Mouse (Mus musculus) G1E (cell line): ENCODE data around the gene Capzb. TPM values are rescaled to one million over a fixed set of nuclear protein-coding genes. Genes with fewer than 3 reads are reported as not detected.

ENCODE experiments used
- ATAC-seq: 2 replicates; pipeline ENCODE4 v1.8.0; 2016; ENCODE audit warnings: mild to moderate bottlenecking; ENCODE audit not compliant: insufficient number of reproducible peaks, poor library complexity, low FRiP score, severe bottlenecking; ENCODE audit errors: extremely low read depth
- DNase-seq: peaks from one replicate; pipeline ENCODE4 v3.0.0; 2012; ENCODE audit warnings: low spot score
- H3K27me3 ChIP-seq: 2 replicates; pipeline ENCODE4 v1.6.1; 2012; ENCODE audit warnings: mild to moderate bottlenecking, low read length, inconsistent platforms; ENCODE audit not compliant: insufficient read depth
- H3K36me3 ChIP-seq: replicated peaks from 2 replicates; pipeline ENCODE3; 2012; ENCODE audit warnings: mild to moderate bottlenecking, inconsistent platforms
- H3K4me1 ChIP-seq: 2 replicates; pipeline ENCODE4 v1.6.1; 2012; ENCODE audit warnings: low read depth, low read length, inconsistent platforms, mixed read lengths; ENCODE audit not compliant: insufficient read depth
- H3K4me3 ChIP-seq: 2 replicates; pipeline ENCODE4 v1.5.1; 2012; ENCODE audit warnings: low read depth, mild to moderate bottlenecking, inconsistent platforms, low read length, moderate library complexity, mixed read lengths
- H3K9me3 ChIP-seq: replicated peaks from 2 replicates; pipeline ENCODE4 v1.6.1; 2012; ENCODE audit warnings: inconsistent platforms
- CTCF ChIP-seq: IDR thresholded peaks from 2 replicates; pipeline ENCODE4 v1.5.1; 2012; ENCODE audit warnings: low read depth, low read length, inconsistent platforms, mixed read lengths
- GATA1 ChIP-seq: IDR thresholded peaks from 2 replicates; pipeline ENCODE4 v1.6.1; 2012; ENCODE audit warnings: borderline replicate concordance, low read length, inconsistent platforms, mixed read lengths
- GATA2 ChIP-seq: IDR thresholded peaks from 2 replicates; pipeline ENCODE4 v1.6.1; 2012; ENCODE audit warnings: low read depth, low read length, inconsistent platforms, borderline replicate concordance
- POLR2AphosphoS5 ChIP-seq: IDR thresholded peaks from 2 replicates; pipeline ENCODE4 v1.6.1; 2012; ENCODE audit warnings: low read depth, low read length, inconsistent platforms; ENCODE audit not compliant: insufficient replicate concordance
- TAL1 ChIP-seq: conservative IDR thresholded peaks from 2 replicates; pipeline ENCODE4 v1.6.1; 2012; ENCODE audit warnings: low read depth, low read length, inconsistent platforms, mixed read lengths
- polyA plus RNA-seq: library from polyadenylated mRNA; stranded (reverse); fragments of >175 nt; gene quantifications from 2 replicates; pipeline ENCODE4 v1.2.3, GENCODE M21; 2012
- total RNA-seq, 2 experiments: library from RNA; stranded (forward) in 1 of 2; stranded (reverse) in 1 of 2; fragments of 200-1000 nt in 1 of 2; fragments of >200 nt in 1 of 2; fragmentation: Nextera tagmentation in 1 of 2; gene quantifications; 2 replicates each; pipeline ENCODE4 v1.2.3; 2014 to 2017

The Capzb gene
- total and polyA plus RNA-seq, 3 experiments: 91.8 to 310 (median 110) TPM

DNA sequence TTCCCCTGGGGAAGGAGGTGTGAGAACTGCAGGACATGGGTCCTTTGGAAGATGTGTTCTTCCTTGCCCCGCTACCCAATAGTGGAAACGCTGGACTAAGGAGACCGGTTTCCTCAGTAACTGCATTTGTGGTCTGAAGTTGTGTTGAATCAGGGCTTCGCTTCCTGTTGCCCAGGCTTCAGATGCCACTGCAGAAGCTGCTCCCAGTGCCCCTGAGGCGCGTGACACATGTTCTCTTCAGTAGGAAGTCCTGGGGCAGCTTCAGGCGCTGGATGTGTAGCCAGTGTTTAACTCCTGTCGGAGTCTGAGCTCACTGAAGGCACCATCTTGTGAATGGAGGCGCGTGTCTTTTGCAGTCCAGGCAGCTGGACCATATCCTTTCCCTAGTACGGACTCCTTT, 4.8 kb upstream of the Capzb start:
- no peak for ATAC-seq
- H3K4me1 ChIP-seq: peaks cover 18% of the 10 kb centered on the region

DNA sequence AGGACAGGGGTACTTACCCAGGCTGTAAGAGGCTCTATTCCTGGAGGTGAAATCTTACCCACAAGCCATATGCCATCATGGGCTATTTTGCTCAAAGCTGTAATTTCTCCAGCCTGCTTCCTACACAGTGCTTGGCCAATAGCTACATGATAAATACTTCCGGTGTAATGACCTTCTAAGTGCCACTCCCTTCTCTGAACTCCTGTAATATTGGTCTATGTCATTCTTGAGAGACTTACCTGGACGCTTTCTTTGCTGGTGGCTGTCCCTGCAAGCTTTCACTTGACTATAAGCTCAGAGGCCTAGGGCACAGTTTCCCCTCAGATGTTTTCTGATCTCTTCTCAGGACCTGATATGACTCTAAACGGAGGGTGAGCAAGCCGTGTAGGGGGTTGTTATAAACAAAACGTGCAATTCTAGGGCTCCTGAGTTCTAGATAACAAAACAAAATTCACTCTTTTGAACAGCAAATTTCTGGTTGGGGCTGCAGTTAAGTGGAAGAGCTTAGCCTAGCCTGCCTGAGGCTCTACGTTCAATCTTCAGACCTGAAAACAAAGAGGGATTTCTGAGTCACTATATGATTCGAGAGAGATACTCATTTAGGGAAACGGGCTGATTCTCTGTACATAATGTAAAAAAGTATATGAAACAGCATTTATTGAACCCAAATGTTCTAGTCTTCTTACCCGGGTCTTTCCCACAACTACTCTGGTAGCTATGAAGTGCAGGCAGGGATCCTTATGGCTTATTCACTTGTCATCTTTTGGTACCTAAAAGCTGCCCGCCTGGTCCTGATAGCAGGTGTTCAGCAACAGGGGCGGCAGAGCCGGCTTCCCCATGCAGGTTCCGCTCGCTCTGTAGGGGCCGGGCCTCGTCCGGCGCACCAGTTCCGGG, 847 bp upstream of the Capzb start:
- peak overlapping the region; percentile 87 for H3K4me3 ChIP-seq
- no peaks in the 10 kb centered on the region for H3K27me3 ChIP-seq
- H3K36me3 ChIP-seq: peaks cover 51% of the 10 kb centered on the region
- H3K9me3 ChIP-seq: no peaks in the 10 kb centered on the region
- TF ChIP-seq CTCF (no peak), GATA1 (no peak), TAL1 (no peak), POLR2AphosphoS5 (no peak), GATA2 (no peak)
- ATAC-seq: no peak
- H3K4me1 ChIP-seq: peaks cover 53% of the 10 kb centered on the region
- DNase-seq: no peak

More for the DNA sequence above, 4.8 kb upstream of the Capzb start:
- H3K4me3 ChIP-seq: no peak overlapping the region
- peaks cover 21% of the 10 kb centered on the region for H3K36me3 ChIP-seq
- H3K9me3 ChIP-seq: no peaks in the 10 kb centered on the region
- H3K27me3 ChIP-seq: no peaks in the 10 kb centered on the region
- no peak for TF ChIP-seq CTCF
- no peak for TF ChIP-seq GATA1
- TF ChIP-seq GATA2: no peak
- no peak for TF ChIP-seq POLR2AphosphoS5
- no peak for TF ChIP-seq TAL1
- DNase-seq: no peak

DNA sequence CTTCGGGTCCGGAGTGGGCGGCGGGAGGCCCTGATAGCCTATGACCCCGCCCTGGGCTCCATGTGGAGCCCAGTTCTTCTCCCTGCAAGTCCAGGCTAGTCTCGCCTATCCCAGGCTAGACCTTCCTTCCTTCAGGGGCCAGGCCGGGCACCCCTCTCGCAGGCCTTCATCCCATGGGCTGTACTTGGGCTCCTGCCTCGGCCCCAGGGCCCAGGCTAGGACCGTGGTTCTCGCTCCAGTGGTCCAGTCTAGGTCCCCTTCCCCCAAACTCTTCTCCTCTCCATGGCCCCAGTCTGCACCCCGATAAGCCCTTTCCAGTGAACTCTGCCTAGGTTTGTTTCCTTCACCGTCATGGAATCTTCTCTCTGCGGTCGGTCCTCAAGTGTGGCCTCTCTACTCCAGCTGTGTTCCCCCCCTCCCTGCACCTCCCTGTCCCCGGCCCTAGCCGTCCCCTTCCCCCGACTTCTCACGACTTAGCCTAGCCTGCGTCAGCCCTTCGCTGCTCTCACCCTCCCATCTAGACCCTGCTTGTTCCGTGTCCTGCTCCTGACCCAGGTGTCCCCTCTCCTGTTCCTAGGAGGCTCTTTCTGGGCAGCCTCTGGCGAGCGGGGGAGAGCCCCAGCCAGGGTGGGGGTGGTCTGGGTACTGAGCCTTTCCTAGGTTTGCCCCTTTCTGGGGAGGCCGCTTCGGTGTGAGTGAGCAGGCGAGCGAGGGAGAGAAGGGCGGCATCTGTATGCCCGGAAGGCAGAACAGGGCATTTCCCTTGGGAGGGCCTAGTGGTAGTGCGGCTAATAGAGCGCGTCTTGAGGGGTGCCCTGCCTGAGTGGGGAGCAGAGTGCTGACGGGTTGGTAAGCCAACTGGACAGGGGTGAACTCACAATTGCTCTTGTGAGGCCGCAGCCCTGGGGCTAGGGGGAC, 736 bp downstream of the Capzb start:
- Histone ChIP-seq H3K36me3 (peaks cover 63% of the 10 kb centered on the region), H3K4me1 (peaks cover 68% of the 10 kb centered on the region), H3K4me3 (peak overlapping the region; percentile 82), H3K9me3 (no peaks in the 10 kb centered on the region), H3K27me3 (no peaks in the 10 kb centered on the region)
- no peak for ATAC-seq
- peak; percentile 35 for DNase-seq
- TF ChIP-seq GATA2: no peak
- no peak for TF ChIP-seq TAL1
- TF ChIP-seq POLR2AphosphoS5: no peak
- no peak for TF ChIP-seq GATA1
- TF ChIP-seq CTCF: no peak

DNA sequence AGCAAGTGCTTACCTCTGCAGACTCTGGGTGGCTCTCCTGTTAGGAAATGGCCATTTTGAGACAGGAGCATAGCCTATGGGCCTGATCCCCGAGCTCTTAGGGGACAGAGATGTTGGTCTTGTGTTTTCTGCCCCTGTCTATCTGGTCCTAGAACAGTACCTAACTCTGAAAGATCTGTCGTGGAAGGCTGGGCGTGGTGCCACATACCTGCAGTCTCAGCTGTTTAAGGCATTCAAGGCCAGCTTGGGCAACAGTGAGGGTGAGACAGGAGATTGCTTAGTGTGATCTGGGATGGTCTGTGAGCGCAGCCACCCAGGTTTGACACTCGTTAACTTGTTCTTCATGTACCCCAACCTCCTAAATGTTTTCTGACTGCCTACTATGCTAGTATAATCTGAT, 2.4 kb downstream of the Capzb start:
- DNase-seq (no peak), ATAC-seq (no peak)
- Histone ChIP-seq H3K36me3 (peaks cover 71% of the 10 kb centered on the region), H3K27me3 (no peaks in the 10 kb centered on the region), H3K4me1 (peaks cover 80% of the 10 kb centered on the region), H3K4me3 (peak overlapping the region; percentile 4; the same call in 1 of the 2 replicates), H3K9me3 (no peaks in the 10 kb centered on the region)
- TF ChIP-seq CTCF (no peak), GATA2 (no peak), TAL1 (no peak), POLR2AphosphoS5 (no peak), GATA1 (no peak)

DNA sequence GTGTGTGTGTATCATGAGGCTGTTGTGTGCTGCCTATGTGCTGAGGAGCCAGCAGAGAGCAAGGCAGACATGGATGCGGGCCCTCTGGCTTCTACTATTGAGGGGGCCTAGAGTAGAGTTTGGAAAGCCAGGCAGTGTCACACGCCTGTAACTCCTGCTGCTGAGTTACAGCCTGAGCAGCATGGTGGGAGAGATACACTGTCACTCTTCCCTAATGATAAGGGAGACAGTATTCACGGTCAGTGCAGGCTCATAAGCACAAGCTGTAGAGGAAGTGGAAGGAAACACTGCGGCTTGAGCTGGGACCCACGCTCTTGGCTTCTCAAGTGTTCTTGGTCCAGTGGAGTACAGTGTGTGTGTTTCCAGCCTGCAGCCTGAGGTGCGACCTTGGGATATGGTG, 3.8 kb downstream of the Capzb start:
- no peak for DNase-seq
- Histone ChIP-seq H3K27me3 (no peaks in the 10 kb centered on the region), H3K36me3 (peaks cover 75% of the 10 kb centered on the region), H3K9me3 (no peaks in the 10 kb centered on the region), H3K4me3 (no peak overlapping the region; the same call in 1 of the 2 replicates), H3K4me1 (peaks cover 85% of the 10 kb centered on the region)
- no peak for ATAC-seq
- no peak for TF ChIP-seq GATA2

DNA sequence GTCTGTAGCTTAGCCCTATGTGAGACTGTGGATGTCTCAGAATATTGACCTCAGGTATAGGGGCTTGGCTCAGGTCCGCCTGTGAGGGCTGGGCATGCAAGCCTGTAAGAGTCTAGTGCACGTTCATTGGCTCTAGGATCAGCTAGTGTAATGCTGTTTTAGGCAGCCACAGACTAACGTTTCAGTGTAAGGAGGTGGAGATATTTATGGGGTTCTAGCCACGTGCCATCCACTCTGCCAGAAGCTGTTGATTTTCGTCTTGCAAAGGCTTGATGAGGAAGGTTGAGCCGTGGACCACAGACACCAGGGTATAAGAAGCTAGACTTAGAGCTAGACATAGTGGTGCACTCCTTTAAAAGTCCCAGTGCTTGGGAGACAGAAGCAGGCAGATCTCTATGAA, 4.2 kb downstream of the Capzb start:
- no peak overlapping the region; the same call in 1 of the 2 replicates for H3K4me3 ChIP-seq
- DNase-seq (no peak), ATAC-seq (no peak)
- no peak for TF ChIP-seq CTCF
- no peak for TF ChIP-seq GATA2
- no peak for TF ChIP-seq TAL1
- no peaks in the 10 kb centered on the region for H3K27me3 ChIP-seq
- H3K4me1 ChIP-seq: peaks cover 84% of the 10 kb centered on the region
- H3K9me3 ChIP-seq: no peaks in the 10 kb centered on the region
- peaks cover 80% of the 10 kb centered on the region for H3K36me3 ChIP-seq
